Mouse (Mus musculus) lung, embryonic 16.5 days (tissue): ENCODE results near the gene 4930452B06Rik. TPM values are rescaled to one million over a fixed set of nuclear protein-coding genes. Genes with fewer than 3 reads are reported as not detected.
A peak's percentile ranks its signal among the peaks of the same experiment; 100 is the strongest.
"Not testable (repeated sequence)": the region's sequence is repeated elsewhere in the genome, so short reads cannot be mapped to it uniquely, and the experiment has no call there.

ENCODE experiments used
- ATAC-seq: fragments of 200-750 bp; cut with Nextera tagmentation; 2 replicates; pipeline ENCODE4 v1.8.0; 2017; ENCODE audit warnings: low read depth, mild to moderate bottlenecking, moderate library complexity
- H3K27ac ChIP-seq: fragments of 300-500 bp; sonication (generic); 2 replicates; pipeline ENCODE4 v1.5.1; 2014; ENCODE audit warnings: mild to moderate bottlenecking, control low read depth, low read length
- H3K27me3 ChIP-seq: fragments of 300-500 bp; sonication (generic); 2 replicates; pipeline ENCODE4 v1.6.1; 2014; ENCODE audit warnings: low read depth, low read length, mixed read lengths; ENCODE audit not compliant: control insufficient read depth, insufficient read depth
- H3K36me3 ChIP-seq: fragments of 300-500 bp; sonication (generic); 2 replicates; pipeline ENCODE4 v1.6.1; 2014; ENCODE audit warnings: low read length; ENCODE audit not compliant: control insufficient read depth, insufficient read depth
- H3K4me1 ChIP-seq: fragments of 300-500 bp; sonication (generic); replicated peaks from 2 replicates; pipeline ENCODE4 v1.6.1; 2014; ENCODE audit warnings: low read length, mixed read lengths; ENCODE audit not compliant: control insufficient read depth, insufficient read depth
- H3K4me2 ChIP-seq: fragments of 300-500 bp; sonication (generic); 2 replicates; pipeline ENCODE4 v1.6.1; 2014; ENCODE audit warnings: low read depth, low read length, control low read depth
- H3K4me3 ChIP-seq: fragments of 300-500 bp; sonication (generic); 2 replicates; pipeline ENCODE4 v1.5.1; 2014; ENCODE audit warnings: mild to moderate bottlenecking, low read length, control low read depth
- H3K9ac ChIP-seq: fragments of 300-500 bp; sonication (generic); 2 replicates; pipeline ENCODE4 v1.6.1; 2014; ENCODE audit warnings: low read length, control low read depth
- H3K9me3 ChIP-seq: fragments of 300-500 bp; sonication (generic); 2 replicates; pipeline ENCODE4 v1.6.1; 2016; ENCODE audit warnings: low read length; ENCODE audit not compliant: control insufficient read depth
- WGBS: fragments of 180-500 bp; shearing (Covaris S2); extraction: QIAGEN DNeasy Blood & Tissue Kit; methylation state at CpG from one replicate; pipeline ENCODE4 v1.1.7; 2014; 5-methylcytosine and 5-hydroxymethylcytosine counted together
- polyA plus RNA-seq: library from polyadenylated mRNA; unstranded; fragments of >200 nt; fragmentation: Nextera tagmentation; extraction: Ambion mirVana; gene quantifications from 2 replicates; pipeline ENCODE4 v1.2.1, GENCODE M21; 2015

4930452B06Rik gene
- polyA plus RNA-seq, 1 experiment from 2014 or later, result 16.0 TPM

GRCm38 (mm10) chr14:8585031-8585430 lies 81.0 kb downstream of the 4930452B06Rik start:
- 83% methylated on average over 1 of the region's 1 CpGs for WGBS
- Histone ChIP-seq H3K36me3 (no peaks in the 10 kb centered on the region), H3K9ac (no peak overlapping the region), H3K27me3 (no peaks in the 10 kb centered on the region), H3K4me2 (no peak overlapping the region), H3K9me3 (no peaks in the 10 kb centered on the region), H3K4me3 (no peak overlapping the region), H3K4me1 (no peaks in the 10 kb centered on the region), H3K27ac (no peak overlapping the region)
- no peak for ATAC-seq

- H3K4me3 ChIP-seq, H3K36me3 ChIP-seq, ATAC-seq, H3K9me3 ChIP-seq, H3K27ac ChIP-seq, H3K9ac ChIP-seq, H3K4me2 ChIP-seq, H3K4me1 ChIP-seq, H3K27me3 ChIP-seq: not testable (repeated sequence)
- 84% methylated on average over 2 of the region's 2 CpGs for WGBS
These were observed 115.0 kb downstream of the 4930452B06Rik start for GRCm38 (mm10) chr14:8551006-8551405.

GRCm38 (mm10) chr14:8549108-8549507 lies 116.9 kb downstream of the 4930452B06Rik start:
- no peak for ATAC-seq
- WGBS, result 49% methylated on average over 4 of the region's 4 CpGs
- Histone ChIP-seq H3K9me3 (no peaks in the 10 kb centered on the region), H3K4me1 (no peaks in the 10 kb centered on the region), H3K4me3 (no peak overlapping the region), H3K36me3 (no peaks in the 10 kb centered on the region), H3K9ac (no peak overlapping the region), H3K27me3 (no peaks in the 10 kb centered on the region), H3K27ac (no peak overlapping the region), H3K4me2 (no peak overlapping the region)

GRCm38 (mm10) chr14:8536024-8536423 lies 130.0 kb downstream of the 4930452B06Rik start:
- Histone ChIP-seq H3K36me3 (no peaks in the 10 kb centered on the region), H3K4me3 (no peak overlapping the region), H3K4me2 (no peak overlapping the region), H3K4me1 (no peaks in the 10 kb centered on the region), H3K27me3 (no peaks in the 10 kb centered on the region), H3K9ac (no peak overlapping the region), H3K27ac (no peak overlapping the region), H3K9me3 (no peaks in the 10 kb centered on the region)
- ATAC-seq, result peak; percentile 95
- 77% methylated on average over 3 of the region's 3 CpGs for WGBS

- Histone ChIP-seq H3K27me3 (no peaks in the 10 kb centered on the region), H3K9me3 (no peaks in the 10 kb centered on the region), H3K9ac (no peak overlapping the region), H3K36me3 (no peaks in the 10 kb centered on the region), H3K4me2 (no peak overlapping the region), H3K27ac (no peak overlapping the region), H3K4me1 (no peaks in the 10 kb centered on the region), H3K4me3 (no peak overlapping the region)
- WGBS, result 72% methylated on average over 6 of the region's 6 CpGs
- no peak for ATAC-seq
These were observed 140.8 kb downstream of the 4930452B06Rik start for GRCm38 (mm10) chr14:8525232-8525631.

- Histone ChIP-seq H3K27ac (peak overlapping the region; percentile 61), H3K36me3 (no peaks in the 10 kb centered on the region), H3K27me3 (no peaks in the 10 kb centered on the region), H3K4me1 (no peaks in the 10 kb centered on the region), H3K9me3 (no peaks in the 10 kb centered on the region), H3K4me3 (no peak overlapping the region), H3K4me2 (no peak overlapping the region), H3K9ac (no peak overlapping the region)
- WGBS, result 56% methylated on average over 6 of the region's 6 CpGs
- no peak for ATAC-seq
These were observed 148.4 kb downstream of the 4930452B06Rik start for GRCm38 (mm10) chr14:8517681-8518080.

GRCm38 (mm10) chr14:8514071-8514470 lies 152.0 kb downstream of the 4930452B06Rik start:
- no peaks in the 10 kb centered on the region for H3K27me3 ChIP-seq
- 94% methylated on average over 3 of the region's 3 CpGs for WGBS
- ATAC-seq, result no peak
- H3K4me3 ChIP-seq, result no peak overlapping the region
- no peaks in the 10 kb centered on the region for H3K36me3 ChIP-seq
- H3K4me1 ChIP-seq, result no peaks in the 10 kb centered on the region
- H3K27ac ChIP-seq, result no peak overlapping the region
- no peak overlapping the region for H3K4me2 ChIP-seq
- H3K9me3 ChIP-seq, result no peaks in the 10 kb centered on the region
- H3K9ac ChIP-seq, result no peak overlapping the region

- no peak overlapping the region for H3K27ac ChIP-seq
- ATAC-seq, result no peak
- H3K4me1 ChIP-seq, result no peaks in the 10 kb centered on the region
- no peaks in the 10 kb centered on the region for H3K9me3 ChIP-seq
- H3K9ac ChIP-seq, result no peak overlapping the region
- H3K36me3 ChIP-seq, result no peaks in the 10 kb centered on the region
- H3K27me3 ChIP-seq, result no peaks in the 10 kb centered on the region
- WGBS, result 72% methylated on average over 4 of the region's 4 CpGs
- H3K4me3 ChIP-seq, result no peak overlapping the region
- H3K4me2 ChIP-seq, result no peak overlapping the region
These were observed 154.8 kb downstream of the 4930452B06Rik start for GRCm38 (mm10) chr14:8511276-8511675.

GRCm38 (mm10) chr14:8510288-8510959 lies 155.6 kb downstream of the 4930452B06Rik start:
- WGBS, result 85% methylated on average over 10 of the region's 10 CpGs

GRCm38 (mm10) chr14:8508669-8509068 lies 157.4 kb downstream of the 4930452B06Rik start:
- Histone ChIP-seq H3K36me3 (no peaks in the 10 kb centered on the region), H3K4me3 (no peak overlapping the region), H3K4me2 (no peak overlapping the region), H3K9ac (no peak overlapping the region), H3K27ac (no peak overlapping the region), H3K9me3 (no peaks in the 10 kb centered on the region), H3K27me3 (no peaks in the 10 kb centered on the region), H3K4me1 (no peaks in the 10 kb centered on the region)
- ATAC-seq, result no peak

More at GRCm38 (mm10) chr14:8510288-8510959, 155.6 kb downstream of the 4930452B06Rik start:
- Histone ChIP-seq H3K4me2 (no peak overlapping the region), H3K27ac (no peak overlapping the region), H3K36me3 (no peaks in the 10 kb centered on the region), H3K27me3 (no peaks in the 10 kb centered on the region), H3K9ac (no peak overlapping the region), H3K4me3 (no peak overlapping the region), H3K9me3 (no peaks in the 10 kb centered on the region), H3K4me1 (no peaks in the 10 kb centered on the region)
- ATAC-seq, result no peak
